Mouse (Mus musculus): Measurements from ENCODE around the gene Ppard.

DNA sequence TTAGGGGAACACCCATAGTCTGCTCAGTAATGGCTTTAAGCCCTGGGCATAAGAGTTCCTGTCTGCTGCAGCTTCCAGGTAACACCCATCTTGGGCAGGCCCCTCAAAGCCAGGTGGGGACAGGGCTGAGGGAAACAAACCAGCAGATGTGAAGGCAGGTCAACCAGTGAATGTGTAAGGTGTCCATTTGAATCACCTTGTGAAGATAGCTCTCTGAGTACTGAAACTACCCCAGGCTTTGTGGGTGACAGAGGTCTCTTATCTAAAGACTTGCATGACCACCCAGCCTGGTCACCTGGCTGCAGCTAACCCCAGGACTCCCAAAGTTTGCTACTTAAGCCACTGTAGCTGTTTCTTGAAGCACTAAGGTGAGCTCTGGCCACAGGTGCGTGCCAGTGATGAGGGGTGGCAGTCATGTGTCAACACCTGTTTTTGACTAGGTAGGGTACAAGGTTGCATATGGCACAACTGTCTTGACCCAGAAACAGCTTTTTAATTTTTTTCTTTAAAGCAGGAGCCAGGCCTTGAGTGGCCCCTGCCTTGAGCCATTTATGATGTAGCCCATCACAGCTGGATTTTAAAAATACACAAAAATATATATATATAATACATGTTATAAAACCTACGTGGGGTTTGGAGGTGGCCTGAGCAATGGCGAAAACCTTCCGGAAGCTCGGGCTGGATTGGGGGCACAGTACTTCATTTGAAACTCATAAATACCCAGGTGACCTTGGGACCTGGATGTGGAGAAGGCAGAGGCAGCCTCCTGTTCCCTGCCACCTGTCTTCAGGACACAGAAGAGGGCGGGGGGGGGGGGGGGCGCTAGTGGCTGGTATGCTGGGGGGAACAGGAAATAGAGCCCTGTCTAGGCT is 99.0 kb downstream of the Ppard start:
- TF ChIP-seq FLI1 (IDR thresholded peaks at IDR 0.05; ENCODE audit: low read length): no peak
- TF ChIP-seq GATA1 (IDR thresholded peaks at IDR 0.05; ENCODE audit: borderline replicate concordance, low read length): no peak

Data from megakaryocyte, embryonic 14.5 days (primary cell).